Mouse (Mus musculus): ENCODE results near the gene Pex26.

Pex26 gene

GRCm38 (mm10) chr6:121183414-121184173 is at the start of gene Pex26:
Gene Pex26 (plus strand): TSS chr6:121183667.
- no peak for TF ChIP-seq GATA4 (IDR thresholded peaks at IDR 0.05; ENCODE audit: insufficient replicate concordance, low read length)

DNA sequence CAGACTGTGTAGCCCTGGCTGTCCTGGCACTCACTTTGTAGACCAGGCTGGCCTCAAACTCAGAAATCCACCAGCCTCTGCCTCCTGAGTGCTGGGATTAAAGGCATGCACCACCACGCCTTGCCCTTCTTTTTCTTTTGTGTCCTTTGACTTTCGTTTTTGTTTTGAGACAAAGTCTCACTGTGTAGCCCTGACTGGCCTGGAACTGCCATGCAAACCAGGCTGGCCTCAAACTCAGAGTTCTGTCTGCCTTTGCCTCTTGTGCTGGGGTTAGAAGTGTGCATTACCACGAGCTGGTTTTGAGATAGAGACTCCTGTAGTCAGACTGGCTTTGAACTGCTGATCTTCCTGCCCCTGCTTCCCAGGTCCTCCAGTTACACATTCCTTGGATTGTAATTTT is 49.2 kb upstream of the Pex26 start:
- TF ChIP-seq GATA4 (IDR thresholded peaks at IDR 0.05; ENCODE audit: insufficient replicate concordance, low read length), result no peak

DNA sequence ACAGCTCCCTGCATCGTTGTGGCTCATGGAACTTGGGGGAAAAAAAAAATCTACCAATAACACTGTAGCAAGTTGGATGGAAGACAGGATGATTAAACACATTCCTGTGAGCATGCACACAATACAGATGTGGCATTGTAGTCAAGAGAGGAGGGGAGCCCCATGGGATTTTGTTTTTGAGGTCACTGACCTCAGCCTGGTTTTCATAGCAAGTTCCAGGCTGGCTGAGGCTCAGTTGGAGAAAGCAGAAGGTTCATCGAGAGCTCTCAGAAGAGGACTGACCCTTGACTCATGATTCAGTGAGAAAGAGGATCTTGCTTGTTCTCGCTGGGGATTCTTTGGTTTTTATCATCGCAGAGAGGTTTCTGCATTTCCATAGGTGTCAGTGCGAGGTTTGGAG is 48.6 kb upstream of the Pex26 start:
- TF ChIP-seq GATA4 (IDR thresholded peaks at IDR 0.05; ENCODE audit: insufficient replicate concordance, low read length), result no peak

DNA sequence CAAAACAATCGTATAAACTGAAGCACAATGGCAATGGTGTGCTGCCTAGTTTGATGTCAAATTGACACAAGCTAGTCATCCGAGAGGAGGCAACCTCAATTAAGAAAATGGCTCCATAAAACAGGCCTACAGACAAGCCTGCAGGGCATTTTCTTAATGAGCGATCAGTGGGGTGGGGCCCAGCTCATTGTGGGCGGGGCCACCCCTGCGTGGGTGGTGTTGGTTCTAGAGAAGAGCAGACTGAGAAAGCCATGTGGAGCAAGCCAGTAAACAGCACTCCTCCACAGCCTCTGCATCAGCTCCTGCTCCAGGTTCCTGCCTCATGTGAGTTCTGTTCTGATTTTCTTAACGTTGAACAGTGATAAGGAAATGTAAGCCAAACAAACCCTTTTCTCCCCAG is 46.2 kb upstream of the Pex26 start:
- no peak for TF ChIP-seq GATA4 (IDR thresholded peaks at IDR 0.05; ENCODE audit: insufficient replicate concordance, low read length)

GRCm38 (mm10) chr6:121138338-121139040 is 45.0 kb upstream of the Pex26 start:
- TF ChIP-seq GATA4 (IDR thresholded peaks at IDR 0.05; ENCODE audit: insufficient replicate concordance, low read length), result no peak

- TF ChIP-seq GATA4 (IDR thresholded peaks at IDR 0.05; ENCODE audit: insufficient replicate concordance, low read length), result no peak
Measured at GRCm38 (mm10) chr6:121139271-121139670, 44.2 kb upstream of the Pex26 start.

DNA sequence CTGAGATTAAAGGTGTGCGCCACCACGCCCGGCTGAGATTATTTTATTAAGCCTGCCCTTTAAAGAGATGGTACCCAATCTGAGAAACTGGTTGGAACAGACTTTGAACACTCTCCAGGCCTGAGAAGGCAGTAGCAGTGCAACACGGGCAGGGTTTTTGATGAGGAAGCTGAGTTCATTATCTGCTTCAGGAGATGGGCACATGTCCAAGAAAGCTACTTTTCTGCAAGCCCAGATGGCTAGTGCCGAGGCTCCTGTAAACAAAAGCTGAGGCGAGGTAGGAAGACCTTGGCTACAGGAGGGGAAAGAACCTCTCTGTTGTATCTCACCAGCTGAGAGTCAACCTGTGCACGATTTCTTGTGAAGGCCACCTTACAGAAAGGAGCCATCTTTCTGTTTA is 41.2 kb upstream of the Pex26 start:
- TF ChIP-seq GATA4 (IDR thresholded peaks at IDR 0.05; ENCODE audit: insufficient replicate concordance, low read length), result no peak

- no peak for TF ChIP-seq GATA4 (IDR thresholded peaks at IDR 0.05; ENCODE audit: insufficient replicate concordance, low read length)
Measured at GRCm38 (mm10) chr6:121143439-121143838, 40.0 kb upstream of the Pex26 start.

DNA sequence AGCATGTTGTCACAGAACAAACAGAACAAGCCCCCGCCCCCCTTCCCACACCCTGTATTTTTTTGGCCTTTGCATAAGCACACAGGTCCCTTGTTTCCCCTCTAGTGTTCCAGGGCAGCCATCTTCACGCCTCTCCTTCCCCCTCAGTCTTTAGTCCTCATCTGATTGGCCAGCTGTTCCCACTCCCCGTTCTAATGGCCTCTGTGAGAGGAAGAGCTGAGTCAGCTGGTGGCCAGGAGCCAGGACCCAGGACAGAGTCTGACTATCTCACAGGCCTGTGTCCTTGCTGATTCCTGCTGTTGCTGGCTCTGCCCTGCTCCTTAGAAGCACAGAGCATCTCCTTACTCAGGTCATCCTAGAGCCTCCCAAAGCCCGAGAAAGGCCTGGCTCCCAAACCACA is 39.4 kb upstream of the Pex26 start:
- no peak for TF ChIP-seq GATA4 (IDR thresholded peaks at IDR 0.05; ENCODE audit: insufficient replicate concordance, low read length)

- no peak for TF ChIP-seq GATA4 (IDR thresholded peaks at IDR 0.05; ENCODE audit: insufficient replicate concordance, low read length)
Measured at GRCm38 (mm10) chr6:121145010-121145604, 38.4 kb upstream of the Pex26 start.

- no peak for TF ChIP-seq GATA4 (IDR thresholded peaks at IDR 0.05; ENCODE audit: insufficient replicate concordance, low read length)
Measured at GRCm38 (mm10) chr6:121145906-121146305, 37.6 kb upstream of the Pex26 start.

GRCm38 (mm10) chr6:121146798-121147197 is 36.7 kb upstream of the Pex26 start:
- TF ChIP-seq GATA4 (IDR thresholded peaks at IDR 0.05; ENCODE audit: insufficient replicate concordance, low read length), result no peak; the same call in 1 of the 2 replicates

GRCm38 (mm10) chr6:121148360-121148759 is 35.1 kb upstream of the Pex26 start:
- TF ChIP-seq GATA4 (IDR thresholded peaks at IDR 0.05; ENCODE audit: insufficient replicate concordance, low read length), result no peak

- no peak for TF ChIP-seq GATA4 (IDR thresholded peaks at IDR 0.05; ENCODE audit: insufficient replicate concordance, low read length)
Measured at GRCm38 (mm10) chr6:121149420-121149819, 34.0 kb upstream of the Pex26 start.

- no peak for TF ChIP-seq GATA4 (IDR thresholded peaks at IDR 0.05; ENCODE audit: insufficient replicate concordance, low read length)
Measured at GRCm38 (mm10) chr6:121150126-121150525, 33.3 kb upstream of the Pex26 start.

DNA sequence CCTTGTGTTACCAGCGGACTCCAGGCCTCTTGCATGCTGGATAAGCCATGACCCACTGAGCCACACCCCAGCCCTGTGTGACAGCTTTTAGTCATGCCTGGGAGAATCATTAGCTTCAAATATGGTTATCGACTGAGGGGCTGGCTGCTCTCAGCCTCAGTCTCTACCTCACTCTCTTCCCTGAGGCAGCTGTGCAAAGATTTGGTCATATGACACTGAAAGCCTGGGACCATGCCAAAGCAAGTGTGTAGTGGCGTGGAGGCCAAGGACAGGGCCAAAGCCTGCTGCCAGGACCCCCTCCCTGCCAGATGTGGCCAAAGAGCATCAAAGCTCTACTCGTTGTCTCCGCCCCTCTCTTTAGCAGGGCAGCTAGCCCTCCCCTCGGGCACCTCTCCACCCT is 31.7 kb upstream of the Pex26 start:
- TF ChIP-seq GATA4 (IDR thresholded peaks at IDR 0.05; ENCODE audit: insufficient replicate concordance, low read length), result no peak; the same call in 1 of the 2 replicates
